In genomic region chr2:35576675-35577074, GRCm38 (mm10) we compare ENCODE assay signal across 18 mouse cellular contexts.
"Had no signal": no experiment of that assay in that cellular context is flagged by ENCODE, and none has a peak within 500 bp of the region (broad histone marks: within the 10 kb centered on the region; RNA-seq: fewer than 3 reads in every experiment).

No protein-coding gene starts in this region.

- H3K9ac ChIP-seq: liver, embryonic 14.5 days; lung, embryonic 15.5 days; midbrain, embryonic 12.5 days; neural tube, embryonic 13.5 days; neural tube, embryonic 15.5 days had no signal

- H3K4me2 ChIP-seq: lung, embryonic 15.5 days; midbrain, embryonic 12.5 days; neural tube, embryonic 13.5 days; neural tube, embryonic 15.5 days had no signal

- H3K27ac ChIP-seq: liver, embryonic 14.5 days; lung, embryonic 15.5 days; midbrain, embryonic 10.5 days; midbrain, embryonic 12.5 days; neural tube, embryonic 13.5 days; neural tube, embryonic 15.5 days had no signal

- ATAC-seq: midbrain, embryonic 16.5 days had no signal

- DNase-seq: lung, postnatal 10 days; midbrain, embryonic 14.5 days; retina, postnatal 1 day; right cerebral cortex, adult 18-20 months; right cerebral cortex, postnatal 25 days; right cerebral cortex, postnatal 4 days; spleen, adult 18-20 months; thymus, adult 18-20 months; thymus, postnatal 14 days; thymus, postnatal 36 days had no signal

- H3K9me3 ChIP-seq: lung, embryonic 15.5 days; midbrain, embryonic 10.5 days; midbrain, embryonic 12.5 days; neural tube, embryonic 13.5 days; neural tube, embryonic 15.5 days had no signal

- H3K4me3 ChIP-seq: lung, embryonic 15.5 days; midbrain, embryonic 10.5 days; midbrain, embryonic 12.5 days; myocyte; neural tube, embryonic 13.5 days; neural tube, embryonic 15.5 days had no signal

- H3K36me3 ChIP-seq: lung, embryonic 15.5 days; midbrain, embryonic 10.5 days; midbrain, embryonic 12.5 days; neural tube, embryonic 13.5 days; neural tube, embryonic 15.5 days had no signal
